Mouse (Mus musculus): ENCODE measurements at regions not wholly inside any gene's neighbourhood (a gene's known extent, or its start where the extent isn't known, plus 50 kb on each side); places are given as distances from the start of the nearest gene placed in this dataset.
"Not testable (repeated sequence)": the region's sequence is repeated elsewhere in the genome, so short reads cannot be mapped to it uniquely, and the experiment has no call there.

GRCm38 (mm10) chr11:29628476-29628875, 64.3 kb upstream of the Rtn4 start:
- no peak for DNase-seq (ENCODE audit: low spot score)

GRCm38 (mm10) chr11:29632486-29632885, 60.3 kb upstream of the Rtn4 start:
- no peak for DNase-seq (ENCODE audit: low spot score)

DNA sequence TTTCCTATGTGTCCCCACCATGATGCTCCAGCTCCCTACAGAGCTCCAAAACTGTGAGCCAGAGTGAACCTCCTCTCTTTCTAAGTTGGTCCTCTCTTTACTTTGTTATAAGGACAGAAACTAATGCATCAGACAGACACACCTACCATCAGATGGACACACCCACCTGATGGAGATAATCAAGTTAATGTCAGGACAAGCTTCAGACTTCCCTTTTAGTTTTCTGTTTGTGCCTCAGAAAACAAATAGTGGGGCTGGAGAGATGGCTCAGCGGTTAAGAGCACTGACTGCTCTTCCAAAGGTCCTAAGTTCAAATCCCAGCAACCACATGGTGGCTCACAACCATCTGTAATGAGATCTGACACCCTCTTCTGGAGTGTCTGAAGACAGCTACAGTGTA, 59.5 kb upstream of the Rtn4 start:
- not testable (repeated sequence) for DNase-seq (ENCODE audit: low spot score)

DNA sequence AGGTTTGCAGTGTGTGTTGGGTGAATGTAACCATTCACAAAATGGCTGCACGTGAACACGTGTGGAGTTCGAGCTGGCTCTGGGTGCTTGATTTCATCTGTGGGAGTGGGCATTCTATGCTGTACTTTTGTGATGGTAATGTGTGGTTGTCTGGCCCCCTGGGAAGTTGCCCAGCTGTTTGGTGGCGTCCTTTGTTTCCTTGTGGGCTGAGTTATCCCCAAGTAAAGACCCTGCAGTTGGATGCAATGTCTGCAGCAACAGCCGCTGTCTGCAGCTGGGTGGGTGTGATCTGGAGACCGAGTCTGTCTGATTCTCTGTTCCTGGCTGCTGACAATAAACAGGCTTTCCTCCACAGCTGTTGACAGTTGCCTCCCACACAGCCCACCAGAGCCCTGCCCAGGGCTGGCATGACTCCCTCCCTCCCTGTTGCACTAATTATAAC, 56.0 kb upstream of the Rtn4 start:
- DNase-seq (ENCODE audit: low spot score) = peak; percentile 82

DNA sequence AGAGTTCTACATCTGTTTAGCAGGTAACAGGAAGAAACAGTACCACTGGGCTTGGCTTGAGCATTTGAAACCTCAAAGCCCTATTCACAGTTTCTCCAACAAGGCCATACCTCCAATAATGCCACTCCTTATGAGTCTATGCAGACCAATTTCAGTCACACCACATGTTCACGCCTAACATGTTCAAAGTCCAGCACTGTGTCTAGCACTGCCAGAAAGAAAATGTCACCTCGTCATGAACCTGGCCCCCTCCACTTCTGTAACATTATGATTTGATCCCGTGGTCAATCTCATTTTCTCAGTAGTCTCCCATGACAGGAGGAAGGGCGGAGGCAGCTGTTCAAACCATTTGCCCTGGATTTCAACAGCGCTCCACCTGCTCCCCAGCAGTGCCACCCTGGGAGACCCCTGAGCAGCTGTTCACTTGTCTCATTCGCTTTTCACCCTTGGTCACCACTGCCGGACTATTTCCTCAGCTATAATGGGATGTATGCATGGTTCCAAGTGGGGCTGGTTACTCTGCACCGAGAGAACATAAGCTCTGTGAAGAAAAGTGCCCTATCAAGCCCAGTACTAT, 54.6 kb upstream of the Rtn4 start:
- DNase-seq (ENCODE audit: low spot score) = no peak

DNA sequence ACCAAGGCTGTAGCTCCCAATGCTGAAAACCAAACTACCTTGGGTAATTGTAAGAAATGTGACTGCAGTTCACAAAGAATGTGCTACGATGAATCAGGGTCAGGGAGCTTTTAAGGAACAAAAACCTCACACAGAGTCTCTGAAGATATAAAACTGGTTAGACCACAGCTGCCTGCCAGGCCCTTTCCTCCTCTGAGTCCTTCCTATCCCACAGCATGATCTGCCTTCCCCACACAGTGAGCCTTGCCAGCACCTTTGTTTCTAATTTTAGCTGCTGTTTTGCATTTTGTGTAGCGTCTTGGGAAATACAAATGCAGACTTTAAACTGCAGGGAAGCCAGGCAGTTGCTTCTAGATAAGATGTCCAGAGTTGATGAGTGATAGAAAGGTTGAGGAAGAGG, 53.9 kb upstream of the Rtn4 start:
- no peak for DNase-seq (ENCODE audit: low spot score)
